Mouse (Mus musculus): ENCODE measurements around the gene Gria4.
"Not testable (repeated sequence)": the region's sequence is repeated elsewhere in the genome, so short reads cannot be mapped to it uniquely, and the experiment has no call there.

The Gria4 gene

GRCm38 (mm10) chr9:4555415-4555959 is 240.5 kb downstream of the Gria4 start:
- DNase-seq, result no peak

GRCm38 (mm10) chr9:4539218-4539617 is 256.8 kb downstream of the Gria4 start:
- no peak for DNase-seq

DNA sequence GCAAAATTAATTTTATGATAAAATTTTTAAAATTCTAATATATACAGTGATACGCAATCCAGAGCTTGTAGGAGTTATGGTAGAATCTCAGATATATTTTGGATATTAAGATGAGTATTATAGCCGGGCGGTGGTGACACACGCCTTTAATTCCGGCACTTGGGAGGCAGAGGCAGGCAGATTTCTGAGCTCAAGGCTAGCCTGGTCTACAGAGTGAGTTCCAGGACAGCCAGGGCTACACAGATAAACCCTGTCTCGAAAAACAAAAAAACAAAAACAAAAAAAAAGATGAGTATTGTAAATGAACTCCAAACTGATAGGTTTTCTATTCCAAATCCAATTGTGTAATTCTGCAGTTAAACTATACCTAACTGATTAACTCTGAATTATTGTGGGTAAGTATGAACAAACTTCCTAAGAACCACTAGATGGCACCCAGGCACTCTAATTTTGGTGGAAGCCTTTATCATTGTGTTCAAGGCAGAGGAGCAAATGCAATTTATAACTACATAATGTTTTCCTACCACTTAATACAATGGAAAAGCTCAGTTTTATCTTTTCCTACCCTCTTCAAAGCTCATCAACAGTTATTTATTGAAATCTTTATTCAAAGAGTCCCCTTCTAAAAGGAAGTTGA is 259.4 kb downstream of the Gria4 start:
- peak in 1 of 2 experiments; percentile 26 for DNase-seq

- no peak for DNase-seq
Observed at GRCm38 (mm10) chr9:4514563-4514885, 281.5 kb downstream of the Gria4 start.

DNA sequence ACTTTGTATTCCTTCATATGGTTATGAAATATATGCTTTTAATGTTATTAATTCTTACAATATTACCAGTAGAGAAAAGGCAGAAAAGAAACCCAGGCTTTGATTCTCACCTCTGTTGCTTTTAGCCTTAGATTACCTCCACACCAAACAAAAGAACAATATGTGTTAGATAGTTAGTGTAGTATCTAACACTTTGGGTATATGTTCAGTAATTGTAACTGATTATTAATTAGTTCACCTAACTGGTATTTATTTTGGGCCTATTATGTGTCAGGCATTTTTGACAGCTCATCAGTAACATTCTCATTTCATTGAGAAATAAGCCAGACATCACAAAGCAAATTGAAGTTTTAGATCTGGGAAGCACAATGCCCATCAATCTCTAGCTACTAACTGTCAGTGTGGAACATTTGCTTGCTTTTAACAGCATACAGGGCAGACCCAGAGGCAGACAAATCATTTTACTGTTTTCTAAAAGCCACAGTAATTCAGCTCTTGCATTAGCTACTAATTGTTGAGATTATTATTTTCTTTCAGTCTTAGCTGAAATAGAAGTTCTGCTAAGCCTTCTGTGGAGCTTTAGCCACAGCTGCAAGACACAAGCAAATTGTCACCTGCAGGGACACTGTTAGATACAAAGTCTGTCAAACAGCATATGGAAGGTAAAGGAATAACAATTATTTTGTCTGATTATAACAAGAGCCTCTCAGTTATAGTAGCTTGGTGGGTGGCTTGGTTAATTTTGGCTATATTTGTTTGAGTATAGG is 282.1 kb downstream of the Gria4 start:
- DNase-seq, result no peak

GRCm38 (mm10) chr9:4506086-4506485 is 289.9 kb downstream of the Gria4 start:
- DNase-seq, result no peak

DNA sequence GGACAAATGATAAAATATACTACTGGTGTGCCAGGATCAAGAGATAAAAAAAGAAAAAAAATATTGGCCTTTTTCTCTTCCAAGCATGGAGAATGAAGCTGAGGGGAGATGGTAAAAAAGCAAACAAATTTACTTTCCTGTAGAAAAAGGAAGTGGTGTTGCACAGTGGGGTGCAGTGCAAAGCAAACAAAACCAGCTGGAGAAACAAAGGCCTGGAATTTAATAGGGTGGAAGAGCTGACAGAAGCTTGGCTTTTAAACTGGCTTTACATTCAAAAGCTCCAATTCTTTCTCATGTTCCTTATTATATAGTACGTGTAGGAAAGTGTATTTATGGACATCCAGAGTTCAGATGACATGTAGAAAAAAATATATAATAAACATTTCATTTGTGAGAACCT is 290.9 kb downstream of the Gria4 start:
- no peak for DNase-seq

- DNase-seq, result no peak
Observed at GRCm38 (mm10) chr9:4486428-4486827, 309.6 kb downstream of the Gria4 start.

- DNase-seq, result no peak
Observed at GRCm38 (mm10) chr9:4484502-4484901, 311.5 kb downstream of the Gria4 start.

DNA sequence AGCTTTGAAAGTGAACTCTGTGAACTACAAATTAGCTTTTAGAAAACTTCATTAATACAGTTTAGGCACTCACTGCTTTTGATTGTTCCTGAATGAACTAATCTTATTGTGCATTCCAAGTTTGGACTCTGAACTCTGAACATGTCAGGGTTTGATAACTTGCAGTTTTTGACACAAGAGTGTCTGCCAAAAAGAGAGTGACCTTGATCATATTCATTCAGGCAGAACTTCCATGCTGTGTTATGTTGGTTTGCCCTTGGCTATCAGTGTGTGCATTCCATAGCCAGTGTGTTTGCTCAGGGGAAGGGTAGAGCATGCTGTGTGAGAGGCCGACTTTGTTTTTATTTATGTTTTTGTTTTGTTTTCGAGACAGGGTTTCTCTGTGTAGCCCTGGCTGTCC is 325.2 kb downstream of the Gria4 start:
- no peak for DNase-seq

- DNase-seq, result no peak
Observed at GRCm38 (mm10) chr9:4459456-4460070, 336.5 kb downstream of the Gria4 start.

GRCm38 (mm10) chr9:4458193-4458592 is 337.8 kb downstream of the Gria4 start:
- DNase-seq, result no peak

GRCm38 (mm10) chr9:4457644-4458043 is 338.4 kb downstream of the Gria4 start:
- no peak for DNase-seq

DNA sequence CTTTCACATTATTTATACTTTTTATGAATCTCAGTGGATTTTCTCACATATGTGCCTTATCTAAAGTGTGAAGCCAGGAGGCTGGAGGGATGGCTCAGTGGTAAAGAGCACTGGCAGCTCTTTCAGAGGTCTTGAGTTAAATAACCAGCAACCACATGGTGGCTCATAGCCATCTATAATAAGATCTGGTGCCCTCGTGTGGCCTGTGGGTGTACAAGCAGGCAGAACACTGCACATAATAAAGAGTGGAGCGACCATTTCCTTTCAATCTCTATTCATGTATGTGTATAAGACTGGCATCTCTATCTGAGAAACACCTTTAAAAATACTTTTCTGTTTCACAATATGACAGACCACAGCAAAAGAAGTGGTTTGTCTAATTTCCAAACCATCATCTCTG is 353.1 kb downstream of the Gria4 start:
- peak; percentile 10 to 18 for DNase-seq

DNA sequence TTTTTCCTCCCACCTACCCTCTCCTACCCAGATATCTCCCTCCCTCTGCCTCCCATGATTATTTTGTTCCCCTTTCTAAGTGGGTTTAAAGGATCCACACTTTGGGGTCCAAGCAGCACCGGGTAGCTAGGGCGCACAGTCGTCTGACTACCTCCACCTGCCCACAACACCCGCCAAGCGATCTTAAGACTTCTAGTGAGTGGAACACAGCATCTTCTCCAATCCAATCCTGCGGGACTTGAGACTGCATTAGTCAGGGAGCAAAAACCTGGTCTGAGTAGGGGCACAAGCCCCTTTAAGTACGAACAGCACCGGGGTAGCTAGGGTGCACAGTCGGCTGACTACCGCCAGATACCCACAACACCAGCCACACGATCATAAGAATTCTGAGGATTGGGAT is 395.2 kb downstream of the Gria4 start:
- not testable (repeated sequence) for DNase-seq

DNA sequence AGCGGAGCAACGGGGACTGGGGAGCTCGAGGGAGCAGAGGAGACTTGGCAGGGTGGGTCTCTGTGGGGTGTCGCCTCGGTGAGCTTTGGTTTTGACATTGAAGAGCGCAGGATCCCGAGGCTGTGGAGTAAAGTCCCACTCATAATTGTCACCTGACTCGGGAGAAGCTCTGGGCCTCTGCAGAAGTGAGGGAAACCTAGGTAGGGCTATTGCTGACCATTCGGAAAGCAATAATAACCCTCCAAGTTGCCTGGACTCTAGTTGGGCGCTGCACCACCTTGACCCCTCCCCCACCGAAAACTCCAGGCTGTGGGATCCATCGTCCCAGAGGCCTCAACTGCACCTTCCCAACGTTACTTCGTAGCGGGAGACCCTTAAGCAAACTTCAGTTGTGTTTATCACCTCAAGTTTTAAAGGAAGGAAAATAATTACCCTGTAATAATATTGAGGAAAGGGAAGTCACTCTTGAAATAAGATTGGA is 419.4 kb downstream of the Gria4 start:
- peak in 1 of 2 experiments; percentile 38 for DNase-seq

- peak; percentile 95 for DNase-seq
Observed at GRCm38 (mm10) chr9:4375828-4376639, 420.0 kb downstream of the Gria4 start, which contains the start of gene Msantd4. Msantd4 (plus strand) TSS chr9:4376562.
